Mouse (Mus musculus) olfactory bulb, adult 2 months (tissue): ENCODE data around the gene Tyk2. TPM values are rescaled to one million over a fixed set of nuclear protein-coding genes. Genes with fewer than 3 reads are reported as not detected.

Experiments used
- H3K27ac ChIP-seq: fragments of 200-500 bp; 2 replicates; pipeline ENCODE4 v1.5.1; 2012; ENCODE audit warnings: low read depth, low read length; ENCODE audit not compliant: insufficient read depth
- H3K4me1 ChIP-seq: fragments of 200-500 bp; 2 replicates; pipeline ENCODE4 v1.6.1; 2012; ENCODE audit warnings: low read length; ENCODE audit not compliant: control insufficient read depth, insufficient read depth
- H3K4me3 ChIP-seq: fragments of 200-500 bp; 2 replicates; pipeline ENCODE4 v1.5.1; 2012; ENCODE audit warnings: mild to moderate bottlenecking, low read depth, low read length, moderate library complexity; ENCODE audit not compliant: insufficient read depth
- CTCF ChIP-seq: fragments of 200-500 bp; IDR thresholded peaks from 2 replicates; pipeline ENCODE4 v1.5.1; 2012; ENCODE audit warnings: low read depth, mild to moderate bottlenecking, low read length, moderate library complexity; ENCODE audit not compliant: insufficient read depth
- POLR2A ChIP-seq: fragments of 200-500 bp; IDR thresholded peaks from 2 replicates; pipeline ENCODE4 v1.6.1; 2012; ENCODE audit warnings: mild to moderate bottlenecking, low read depth, low read length, moderate library complexity; ENCODE audit not compliant: insufficient read depth
- WGBS: fragments of 180-500 bp; shearing (Covaris S2); methylation state at CpG from one replicate; pipeline ENCODE4 v1.1.7; 2018; 5-methylcytosine and 5-hydroxymethylcytosine counted together
- polyA plus RNA-seq: library from polyadenylated mRNA; stranded (reverse); fragments of >200 nt; gene quantifications from 2 replicates; pipeline ENCODE4 v1.2.4, GENCODE M21; 2012; ENCODE audit warnings: low replicate concordance; ENCODE audit not compliant: missing spikeins, insufficient read depth, insufficient read length

The Tyk2 gene
- polyA plus RNA-seq, 1 experiment: not detected

DNA sequence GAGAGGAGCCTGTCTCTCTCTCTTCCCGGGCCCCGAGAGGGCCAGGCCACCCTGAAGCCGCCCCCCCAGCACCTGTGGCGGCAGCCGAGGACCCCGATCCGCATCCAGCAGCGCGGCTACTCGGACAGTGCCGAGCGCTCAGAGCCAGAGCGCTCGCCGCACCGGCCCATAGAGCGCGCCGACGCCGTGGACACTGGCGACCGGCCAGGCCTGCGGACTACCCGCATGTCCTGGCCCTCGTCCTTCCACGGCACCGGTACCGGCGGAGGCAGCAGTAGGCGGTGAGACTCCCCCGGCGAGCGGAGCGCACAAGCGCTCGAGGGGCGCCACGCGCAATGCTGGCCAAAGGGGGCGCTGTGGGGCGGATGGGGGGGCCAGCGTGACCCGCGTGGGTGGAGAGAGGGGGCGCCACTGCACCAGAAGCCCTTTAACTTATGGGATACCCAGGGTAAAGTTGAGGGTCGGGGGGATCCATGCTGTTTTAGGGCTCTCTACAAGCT is 35.0 kb upstream of the Tyk2 start:
- TF ChIP-seq CTCF (peak; percentile 80; the same call in 1 of the 2 replicates), POLR2A (no peak)
- H3K27ac ChIP-seq: peak overlapping the region; percentile 97

DNA sequence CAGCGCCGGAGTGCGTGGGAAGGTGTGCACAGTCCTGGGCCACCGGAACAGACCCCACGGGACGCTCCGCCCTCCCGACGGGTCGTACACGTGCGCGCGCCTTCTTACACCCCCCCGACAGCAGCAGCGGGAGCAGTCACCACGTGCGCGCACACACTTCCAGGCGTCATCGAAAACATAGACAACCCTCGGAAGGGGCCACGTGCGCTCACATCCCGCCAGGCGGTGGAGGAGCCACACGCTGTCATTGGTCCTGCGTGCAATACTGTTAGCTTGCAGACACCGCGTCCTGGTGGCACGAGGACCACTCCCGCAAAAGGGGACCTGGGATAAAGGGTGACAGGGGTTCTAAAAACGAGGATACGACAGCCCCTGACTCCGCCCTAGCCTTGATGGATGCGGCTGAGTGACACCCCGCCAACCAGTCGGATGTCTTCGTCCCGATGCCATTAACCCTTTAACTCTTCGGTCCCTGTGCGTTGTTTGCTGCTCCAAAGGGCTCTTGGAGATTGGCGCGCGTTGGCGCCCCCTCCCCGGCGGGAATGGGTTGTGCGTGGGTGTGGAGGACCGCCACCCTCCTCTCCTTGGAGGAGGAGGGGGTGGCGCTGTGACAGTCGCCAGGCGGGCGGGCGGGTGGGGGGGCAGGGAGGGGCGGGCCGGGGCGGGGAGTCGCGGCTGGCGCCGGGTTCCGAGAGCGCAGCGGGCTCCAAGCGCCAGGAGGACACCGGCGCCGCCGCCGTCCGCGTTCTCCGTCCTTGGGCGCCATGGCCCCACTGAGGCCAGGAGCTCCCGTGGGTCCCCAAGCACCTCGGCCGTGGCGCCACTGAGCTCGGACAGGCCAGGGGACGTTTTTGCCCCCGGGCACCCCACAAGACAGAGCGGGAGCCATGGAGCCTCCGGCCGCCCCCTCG is 34.3 kb upstream of the Tyk2 start, which contains the start of gene Pde4a:
Gene Pde4a (plus strand): TSS at position 674 of the 911 bp plus-strand sequence.
- under 1% methylated on average over 78 of the region's 86 CpGs for WGBS
- H3K27ac ChIP-seq: peak within 1 kb of the TSS; percentile 97

More for the DNA sequence above, 35.0 kb upstream of the Tyk2 start:
- H3K4me1 ChIP-seq: peaks cover 46% of the 10 kb centered on the region
- 1% methylated on average over 46 of the region's 47 CpGs for WGBS
- H3K4me3 ChIP-seq: peak overlapping the region; percentile 96

DNA sequence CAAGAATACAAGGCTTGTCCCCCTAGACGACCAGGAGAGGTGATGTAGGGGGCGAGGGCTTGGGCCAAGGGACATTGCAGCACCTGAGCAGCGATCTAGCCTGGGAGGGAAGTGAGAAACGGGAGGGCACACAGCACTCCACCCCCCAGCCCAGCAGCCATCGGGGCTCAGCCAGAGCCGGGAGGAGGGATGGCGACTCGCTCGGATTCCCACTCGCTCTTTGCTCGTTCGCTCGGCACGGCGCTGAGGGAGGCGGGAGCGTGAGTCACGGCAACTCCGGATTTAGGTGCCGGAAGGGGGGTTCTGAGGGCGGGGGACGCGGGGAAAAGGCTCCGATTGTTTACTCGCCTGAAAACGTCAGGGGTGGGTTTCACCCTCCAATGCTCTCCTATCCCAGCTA is 33.0 kb upstream of the Tyk2 start:
- TF ChIP-seq CTCF (no peak), POLR2A (no peak)
- WGBS: under 1% methylated on average over 26 of the region's 26 CpGs
- peaks cover 43% of the 10 kb centered on the region for H3K4me1 ChIP-seq
- H3K27ac ChIP-seq: peak overlapping the region; percentile 96
- peak overlapping the region; percentile 42 for H3K4me3 ChIP-seq

More for the DNA sequence above, 34.3 kb upstream of the Tyk2 start, which contains the start of gene Pde4a:
- peak within 1 kb of the TSS; percentile 96 for H3K4me3 ChIP-seq
- no peak for TF ChIP-seq CTCF
- peak; percentile 74 for TF ChIP-seq POLR2A
- peaks cover 44% of the 10 kb centered on the region for H3K4me1 ChIP-seq

GRCm38 (mm10) chr9:21163086-21164050 is 32.3 kb upstream of the Tyk2 start:
- H3K27ac ChIP-seq: peak overlapping the region; percentile 93
- H3K4me3 ChIP-seq: peak overlapping the region; percentile 42
- 26% methylated on average over 11 of the region's 11 CpGs for WGBS
- H3K4me1 ChIP-seq: peaks cover 37% of the 10 kb centered on the region
- TF ChIP-seq CTCF (no peak), POLR2A (no peak)

GRCm38 (mm10) chr9:21161209-21161909 is 30.3 kb upstream of the Tyk2 start:
- peak overlapping the region; percentile 83 for H3K27ac ChIP-seq

GRCm38 (mm10) chr9:21154787-21155186 is 23.7 kb upstream of the Tyk2 start:
- Histone ChIP-seq H3K4me3 (no peak overlapping the region), H3K4me1 (peaks cover 14% of the 10 kb centered on the region), H3K27ac (no peak overlapping the region)
- no peak for TF ChIP-seq POLR2A
- WGBS: 83% methylated on average over 3 of the region's 3 CpGs

More at GRCm38 (mm10) chr9:21161209-21161909, 30.3 kb upstream of the Tyk2 start:
- H3K4me3 ChIP-seq: peak overlapping the region; percentile 64
- peak; percentile 55; the same call in 1 of the 2 replicates for TF ChIP-seq POLR2A
- TF ChIP-seq CTCF: peak; percentile 81; the same call in 1 of the 2 replicates
- H3K4me1 ChIP-seq: peaks cover 27% of the 10 kb centered on the region
- whole genome bisulfite sequencing: under 1% methylated on average over 52 of the region's 52 CpGs

DNA sequence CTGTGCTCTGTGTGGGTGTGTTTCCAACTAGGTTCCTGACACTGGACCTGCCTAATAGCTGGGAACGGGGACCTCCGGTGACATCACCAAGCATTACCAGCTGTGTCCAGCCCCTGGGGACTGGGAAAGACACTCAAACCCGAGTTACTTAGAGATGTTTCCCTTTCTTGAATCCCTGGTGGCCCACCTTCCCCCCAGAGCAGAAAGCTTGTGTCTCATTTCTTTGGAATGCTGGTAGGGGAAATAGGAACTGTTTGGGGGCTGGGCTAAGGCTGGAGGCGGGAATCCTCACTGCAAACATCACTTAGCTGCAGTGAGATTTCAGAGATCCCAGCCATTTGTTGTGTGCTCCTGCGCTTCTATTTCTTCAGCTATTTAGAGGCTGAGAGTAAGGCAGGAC is 22.8 kb upstream of the Tyk2 start:
- WGBS: 3% methylated on average over 5 of the region's 5 CpGs
- H3K4me1 ChIP-seq: peaks cover 17% of the 10 kb centered on the region
- no peak for TF ChIP-seq CTCF
- no peak for TF ChIP-seq POLR2A
- peak overlapping the region; percentile 2; the same call in 1 of the 2 replicates for H3K27ac ChIP-seq
- H3K4me3 ChIP-seq: peak overlapping the region; percentile 37

DNA sequence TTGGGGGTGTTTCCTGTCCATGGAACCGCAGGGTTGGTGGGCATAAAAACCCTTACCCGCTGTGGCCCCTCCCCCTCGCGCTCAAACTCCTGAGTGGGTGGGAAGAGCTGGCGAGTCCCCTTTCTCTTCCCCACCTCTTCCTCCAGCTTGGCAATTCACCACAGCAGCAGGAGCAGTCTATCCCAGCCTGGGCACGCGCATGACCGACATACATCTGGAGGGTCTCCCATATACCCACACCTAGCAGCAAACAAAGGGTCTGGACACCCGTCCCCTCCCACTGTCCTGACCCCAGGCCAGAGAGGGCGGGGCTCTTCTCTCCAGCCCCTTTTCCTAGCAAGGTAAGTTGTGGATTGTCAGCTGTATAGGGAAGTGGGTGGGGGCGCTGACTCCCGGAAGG is 22.3 kb upstream of the Tyk2 start:
- Histone ChIP-seq H3K4me3 (peak overlapping the region; percentile 37), H3K27ac (peak overlapping the region; percentile 2; the same call in 1 of the 2 replicates), H3K4me1 (peaks cover 17% of the 10 kb centered on the region)
- no peak for TF ChIP-seq CTCF
- TF ChIP-seq POLR2A: no peak
- 4% methylated on average over 12 of the region's 12 CpGs for WGBS
